Mouse (Mus musculus) heart, embryonic 15.5 days (tissue): ENCODE measurements around the gene Ywhag. TPM values are rescaled to one million over a fixed set of nuclear protein-coding genes. Genes with fewer than 3 reads are reported as not detected.
A peak's percentile ranks its signal among the peaks of the same experiment; 100 is the strongest.

Experiments used
- ATAC-seq: fragments of 200-750 bp; cut with Nextera tagmentation; replicated peaks from 2 replicates; pipeline ENCODE4 v1.8.0; 2017; ENCODE audit warnings: low read depth, moderate TSS enrichment; ENCODE audit not compliant: insufficient number of reproducible peaks, insufficient read depth, low FRiP score
- H3K27ac ChIP-seq: fragments of 300-500 bp; sonication (generic); 2 replicates; pipeline ENCODE4 v1.5.1; 2015; ENCODE audit warnings: mild to moderate bottlenecking, inconsistent platforms
- H3K27me3 ChIP-seq: fragments of 300-500 bp; sonication (generic); 2 replicates; pipeline ENCODE4 v1.6.1; 2015; ENCODE audit warnings: inconsistent platforms
- H3K36me3 ChIP-seq: fragments of 300-500 bp; sonication (generic); 2 replicates; pipeline ENCODE4 v1.6.1; 2015; ENCODE audit warnings: mild to moderate bottlenecking, inconsistent platforms
- H3K4me1 ChIP-seq: fragments of 300-500 bp; sonication (generic); replicated peaks from 2 replicates; pipeline ENCODE4 v1.6.1; 2015; ENCODE audit warnings: inconsistent platforms
- H3K4me2 ChIP-seq: fragments of 300-500 bp; sonication (generic); 2 replicates; pipeline ENCODE4 v1.6.1; 2015; ENCODE audit warnings: inconsistent platforms, mild to moderate bottlenecking, moderate library complexity
- H3K4me3 ChIP-seq: fragments of 300-500 bp; sonication (generic); 2 replicates; pipeline ENCODE4 v1.5.1; 2015; ENCODE audit warnings: mild to moderate bottlenecking, inconsistent platforms
- H3K9ac ChIP-seq: fragments of 300-500 bp; sonication (generic); 2 replicates; pipeline ENCODE4 v1.6.1; 2015; ENCODE audit warnings: mild to moderate bottlenecking, inconsistent platforms
- H3K9me3 ChIP-seq: fragments of 300-500 bp; sonication (generic); replicated peaks from 2 replicates; pipeline ENCODE4 v1.6.1; 2016; ENCODE audit warnings: inconsistent platforms
- WGBS: fragments of 180-500 bp; shearing (Covaris S2); methylation state at CpG from one replicate; pipeline ENCODE4 v1.1.7; 2015; ENCODE audit warnings: mixed read lengths; 5-methylcytosine and 5-hydroxymethylcytosine counted together
- polyA plus RNA-seq: library from polyadenylated mRNA; unstranded; fragments of >200 nt; fragmentation: Nextera tagmentation; extraction: Ambion mirVana; gene quantifications from 2 replicates; pipeline ENCODE4 v1.2.1, GENCODE M21; 2015

Ywhag gene
- polyA plus RNA-seq, 1 experiment from 2014 or later = 150 TPM

DNA sequence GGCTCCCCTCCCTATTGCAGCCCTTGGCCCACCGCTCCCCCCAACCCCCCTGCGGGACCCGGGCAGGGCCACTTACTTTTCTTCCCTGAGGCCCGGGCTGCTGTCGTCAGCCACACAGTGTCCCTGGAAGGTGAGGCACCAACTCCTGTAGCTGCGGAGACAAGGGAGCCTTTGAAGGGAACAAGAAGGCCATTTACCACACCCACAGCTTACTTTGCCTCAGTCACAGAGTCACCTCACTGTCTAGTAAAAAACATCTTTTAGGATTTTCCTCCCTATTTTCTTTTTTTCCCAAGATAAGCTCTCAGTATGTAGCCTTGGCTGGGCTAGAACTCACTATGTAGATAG lies 28.8 kb upstream of the Ywhag start:
- H3K27me3 ChIP-seq = no peaks in the 10 kb centered on the region
- 10% methylated on average over 6 of the region's 6 CpGs for WGBS

DNA sequence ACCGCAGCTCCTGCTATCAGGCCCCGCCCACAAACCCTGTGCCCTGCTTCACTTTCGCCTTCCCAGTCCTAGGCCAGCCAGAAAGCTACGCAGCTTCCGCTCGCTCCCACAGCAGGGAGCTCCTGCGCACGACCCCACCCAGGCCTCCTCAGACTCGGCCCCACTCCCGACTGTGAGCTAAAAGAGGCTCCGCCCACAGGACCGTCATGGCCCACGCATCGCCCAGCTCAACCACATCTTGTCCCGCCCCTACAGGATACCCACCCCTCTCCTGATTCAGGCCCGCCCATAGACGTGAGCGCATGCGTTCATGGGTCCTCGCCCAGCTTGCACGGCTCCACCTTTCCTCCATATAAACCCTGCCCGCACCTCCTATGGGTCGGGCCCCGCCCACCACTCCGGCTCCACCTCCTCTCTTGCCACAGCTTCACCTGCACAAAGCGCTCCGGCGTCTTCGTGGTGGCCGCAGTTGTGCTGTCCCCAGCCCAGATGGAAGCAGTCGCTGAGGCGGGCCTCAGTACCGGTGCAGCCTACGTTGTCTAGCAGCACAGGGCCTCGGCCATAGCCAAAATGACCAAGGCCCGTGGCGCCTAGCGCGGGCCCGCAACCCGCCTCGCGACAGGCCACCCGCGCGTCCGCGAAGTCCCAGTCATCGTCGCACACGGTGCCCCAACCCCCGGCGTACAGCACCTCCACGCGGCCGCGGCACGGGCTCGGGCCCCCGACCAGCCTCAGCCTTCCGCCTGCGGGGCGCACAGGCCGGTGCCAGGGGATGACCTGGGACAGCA lies 28.3 kb upstream of the Ywhag start:
- Histone ChIP-seq H3K27ac (peak overlapping the region; percentile 95), H3K4me2 (peak overlapping the region; percentile 98), H3K9ac (peak overlapping the region; percentile 90), H3K9me3 (no peaks in the 10 kb centered on the region), H3K4me1 (peaks cover 30% of the 10 kb centered on the region), H3K4me3 (peak overlapping the region; percentile 72), H3K27me3 (no peaks in the 10 kb centered on the region), H3K36me3 (no peaks in the 10 kb centered on the region)
- under 1% methylated on average over 63 of the region's 64 CpGs for WGBS
- ATAC-seq = peak; percentile 93

More for the DNA sequence above, 28.8 kb upstream of the Ywhag start:
- Histone ChIP-seq H3K9me3 (no peaks in the 10 kb centered on the region), H3K9ac (peak overlapping the region; percentile 90), H3K36me3 (no peaks in the 10 kb centered on the region), H3K4me3 (peak overlapping the region; percentile 72), H3K27ac (peak overlapping the region; percentile 95), H3K4me2 (peak overlapping the region; percentile 98), H3K4me1 (peaks cover 27% of the 10 kb centered on the region)
- ATAC-seq = no peak

DNA sequence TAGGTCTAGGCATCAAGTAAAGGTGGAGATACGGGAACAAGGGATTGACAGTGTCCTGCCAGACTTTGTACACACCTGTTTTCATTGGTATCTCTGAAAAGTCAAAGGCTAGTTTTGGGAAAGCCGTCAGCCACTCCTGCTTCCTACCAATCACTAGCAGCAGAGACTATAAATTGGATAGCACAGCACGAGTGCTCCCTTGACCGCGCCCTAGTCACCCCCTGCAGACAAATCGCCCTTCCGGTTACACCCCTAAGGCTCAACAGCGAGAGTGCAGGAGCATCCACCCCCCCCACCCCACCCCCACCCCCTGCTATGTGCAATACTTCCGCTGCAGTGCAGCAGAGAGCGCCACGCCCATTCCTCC lies 27.7 kb upstream of the Ywhag start:
- Histone ChIP-seq H3K9me3 (no peaks in the 10 kb centered on the region), H3K27me3 (no peaks in the 10 kb centered on the region), H3K4me2 (peak overlapping the region; percentile 98), H3K4me3 (peak overlapping the region; percentile 72), H3K4me1 (peaks cover 31% of the 10 kb centered on the region), H3K36me3 (no peaks in the 10 kb centered on the region), H3K9ac (peak overlapping the region; percentile 25; the same call in 1 of the 2 replicates), H3K27ac (peak overlapping the region; percentile 95)
- no peak for ATAC-seq
- whole genome bisulfite sequencing = under 1% methylated on average over 11 of the region's 11 CpGs

DNA sequence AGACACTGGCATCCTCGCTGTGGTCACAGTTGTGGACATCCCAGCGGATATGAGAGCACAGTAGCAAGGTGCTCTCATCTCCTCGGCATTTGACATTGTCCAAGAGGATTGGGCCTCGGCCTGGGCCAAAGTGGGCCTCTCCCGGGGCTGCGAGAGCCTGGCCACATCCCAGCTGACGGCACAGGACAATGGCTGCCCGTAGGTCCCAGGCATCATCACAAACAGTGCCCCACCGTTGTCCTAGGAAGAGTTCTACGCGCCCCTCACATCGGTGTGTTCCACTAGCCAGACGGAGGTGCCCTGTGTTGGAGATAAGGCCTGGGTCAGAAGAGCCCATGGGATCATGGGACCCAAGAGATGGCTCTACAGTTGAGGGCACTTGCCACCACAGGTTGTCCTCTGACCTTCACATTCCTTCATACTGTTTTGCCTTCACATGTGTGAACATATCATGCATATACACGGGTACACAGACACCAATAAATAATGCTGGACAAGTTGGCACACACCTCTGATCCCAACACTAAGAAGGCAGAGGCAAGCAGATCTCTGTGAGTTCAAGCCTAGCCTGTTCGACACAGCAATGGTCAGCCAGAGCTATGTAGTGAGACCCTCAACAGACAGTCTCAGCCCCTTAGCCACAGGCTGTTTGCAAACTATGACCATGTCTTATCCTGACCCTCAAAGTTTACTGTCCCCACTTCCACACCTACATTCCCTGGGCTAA lies 26.7 kb upstream of the Ywhag start:
- no peak for ATAC-seq
- 93% methylated on average over 15 of the region's 15 CpGs for WGBS
- no peaks in the 10 kb centered on the region for H3K36me3 ChIP-seq
- H3K4me3 ChIP-seq = no peak overlapping the region
- H3K4me1 ChIP-seq = peaks cover 34% of the 10 kb centered on the region
- H3K27me3 ChIP-seq = no peaks in the 10 kb centered on the region
- peak overlapping the region; percentile 98; the same call in 1 of the 2 replicates for H3K4me2 ChIP-seq
- H3K27ac ChIP-seq = peak overlapping the region; percentile 95
- no peak overlapping the region for H3K9ac ChIP-seq
- H3K9me3 ChIP-seq = no peaks in the 10 kb centered on the region

DNA sequence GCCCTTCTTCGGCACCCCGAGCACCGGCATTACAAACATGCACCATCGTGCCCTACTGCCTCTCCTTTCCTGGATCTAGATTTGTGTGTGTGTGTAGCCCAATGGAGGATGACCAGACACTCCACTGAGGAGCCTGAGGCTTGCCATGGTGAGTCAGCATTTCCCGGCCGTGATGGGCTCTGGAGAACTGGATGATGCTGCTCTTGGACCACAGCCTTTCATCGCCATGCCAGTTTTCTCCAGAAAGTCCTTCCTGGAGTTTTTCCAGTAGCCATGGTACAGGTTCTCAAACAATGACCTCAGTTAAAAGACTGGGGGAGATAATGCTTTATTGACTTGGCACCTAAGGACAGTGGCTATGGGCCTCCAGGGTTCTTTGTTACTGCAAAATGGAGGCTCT lies 25.5 kb upstream of the Ywhag start:
- Histone ChIP-seq H3K4me2 (no peak overlapping the region), H3K36me3 (no peaks in the 10 kb centered on the region), H3K4me1 (peaks cover 23% of the 10 kb centered on the region), H3K9ac (no peak overlapping the region), H3K27ac (no peak overlapping the region), H3K4me3 (no peak overlapping the region), H3K9me3 (no peaks in the 10 kb centered on the region), H3K27me3 (no peaks in the 10 kb centered on the region)
- 86% methylated on average over 7 of the region's 7 CpGs for WGBS
- ATAC-seq = no peak

DNA sequence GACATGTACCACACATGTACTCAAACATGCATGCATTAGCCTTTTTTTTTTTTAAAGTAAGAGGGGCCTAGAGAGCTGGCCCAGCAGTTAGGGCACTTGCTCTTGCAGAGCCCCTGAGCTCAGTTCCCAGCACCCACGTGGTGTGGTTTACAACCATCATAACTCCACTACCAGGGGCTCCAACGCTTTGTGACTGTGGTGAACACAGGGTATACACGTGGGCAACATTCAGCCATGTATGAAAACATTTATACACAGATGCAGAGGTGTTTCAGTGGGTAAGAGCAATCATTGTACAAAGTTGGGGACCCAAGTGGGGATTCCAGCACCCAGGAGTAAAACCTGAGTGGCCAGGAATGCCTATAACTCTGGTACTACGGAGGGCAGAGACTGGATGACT lies 24.0 kb upstream of the Ywhag start:
- Histone ChIP-seq H3K9ac (no peak overlapping the region), H3K27me3 (no peaks in the 10 kb centered on the region), H3K27ac (peak overlapping the region; percentile 86), H3K9me3 (no peaks in the 10 kb centered on the region), H3K4me2 (peak overlapping the region; percentile 58; the same call in 1 of the 2 replicates), H3K36me3 (no peaks in the 10 kb centered on the region), H3K4me3 (no peak overlapping the region), H3K4me1 (peaks cover 21% of the 10 kb centered on the region)
- ATAC-seq = no peak
- WGBS = 91% methylated on average over 4 of the region's 4 CpGs

DNA sequence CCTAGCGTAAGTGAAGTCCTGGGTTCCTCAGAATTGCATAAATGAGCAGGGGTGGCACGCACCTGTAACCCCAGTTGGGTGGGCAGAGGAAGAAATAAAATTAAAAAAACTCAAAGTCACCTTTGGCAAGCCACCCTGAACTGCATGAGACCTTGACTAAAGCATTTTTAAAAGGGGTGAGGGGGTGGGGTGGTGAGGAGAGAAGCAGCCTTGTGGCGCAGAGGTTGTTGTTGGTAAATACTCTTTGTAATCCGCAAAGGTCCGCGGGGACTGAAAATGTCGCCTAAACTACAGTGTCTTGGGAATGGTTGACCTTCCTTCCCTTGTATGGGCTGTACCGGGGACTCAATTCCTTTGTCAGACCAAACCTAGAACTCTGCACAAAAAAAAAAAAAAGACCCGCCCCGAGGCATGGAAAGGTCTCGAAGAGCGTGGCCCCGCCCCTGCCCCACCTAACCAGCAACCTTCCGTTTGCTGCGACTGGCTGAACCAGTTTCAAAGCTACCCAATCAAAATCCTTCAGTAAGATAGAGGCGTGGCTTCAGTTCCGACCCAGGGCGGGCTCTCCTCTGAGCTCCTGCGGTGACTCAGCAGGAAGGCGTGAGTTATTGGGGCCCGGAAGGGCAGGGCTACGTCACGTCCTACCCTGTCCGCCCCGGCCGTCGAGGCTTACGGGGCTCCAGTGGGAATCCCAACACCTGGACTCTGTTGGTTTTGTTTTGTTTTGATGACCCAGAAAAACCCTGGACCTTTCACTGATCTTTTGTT lies 23.0 kb upstream of the Ywhag start:
- Histone ChIP-seq H3K4me2 (peak overlapping the region; percentile 58), H3K36me3 (no peaks in the 10 kb centered on the region), H3K4me1 (peaks cover 16% of the 10 kb centered on the region), H3K9ac (no peak overlapping the region), H3K9me3 (no peaks in the 10 kb centered on the region), H3K27me3 (no peaks in the 10 kb centered on the region), H3K27ac (peak overlapping the region; percentile 86), H3K4me3 (peak overlapping the region; percentile 40)
- 8% methylated on average over 28 of the region's 28 CpGs for WGBS
- ATAC-seq = peak; percentile 87

DNA sequence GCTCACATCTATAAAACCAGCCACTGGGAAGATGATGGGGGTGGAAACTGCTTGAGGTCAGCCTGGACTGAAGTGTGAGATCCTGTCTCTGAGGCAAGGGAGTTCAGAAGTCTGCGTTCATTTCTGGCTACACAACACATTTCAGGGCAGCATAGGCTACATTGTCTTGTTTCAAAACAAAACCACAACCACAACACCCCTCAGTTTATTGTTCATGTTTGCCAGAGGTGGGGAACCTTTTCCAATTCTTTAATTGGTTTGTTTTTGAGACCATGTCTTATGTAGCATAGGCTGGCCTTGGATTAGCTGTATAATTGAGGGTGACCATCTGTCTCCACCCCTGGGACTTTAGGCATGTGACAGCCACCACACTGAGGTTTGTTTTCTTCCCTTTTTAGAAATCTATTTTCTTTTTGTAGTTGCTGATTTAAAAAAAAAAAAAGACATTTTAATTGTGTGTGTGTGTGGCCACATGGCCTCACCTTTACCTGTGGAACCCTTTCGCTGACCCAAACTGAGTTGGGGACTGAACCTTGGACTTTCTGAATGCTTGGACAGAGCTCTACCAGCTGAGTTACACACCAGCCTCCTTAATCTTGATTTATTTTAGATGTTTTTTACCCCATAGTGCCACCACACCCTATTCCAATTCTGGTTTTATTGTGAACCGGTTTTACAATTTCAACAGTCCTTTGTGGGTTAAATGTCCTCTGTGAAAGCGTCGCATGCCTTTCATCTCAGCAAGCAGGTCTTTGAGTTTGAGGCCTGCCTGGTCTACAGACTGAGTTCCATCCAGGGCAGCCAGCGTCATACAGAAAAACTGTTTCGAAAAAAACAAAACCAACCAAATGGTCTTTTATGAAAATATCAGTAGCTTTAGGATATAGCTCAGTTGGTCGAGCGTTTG lies 22.1 kb upstream of the Ywhag start:
- Histone ChIP-seq H3K9me3 (no peaks in the 10 kb centered on the region), H3K27me3 (no peaks in the 10 kb centered on the region), H3K36me3 (no peaks in the 10 kb centered on the region), H3K4me1 (peaks cover 12% of the 10 kb centered on the region), H3K9ac (no peak overlapping the region), H3K4me2 (peak overlapping the region; percentile 58), H3K27ac (peak overlapping the region; percentile 86), H3K4me3 (peak overlapping the region; percentile 40)
- ATAC-seq = no peak
- 85% methylated on average over 9 of the region's 9 CpGs for WGBS

DNA sequence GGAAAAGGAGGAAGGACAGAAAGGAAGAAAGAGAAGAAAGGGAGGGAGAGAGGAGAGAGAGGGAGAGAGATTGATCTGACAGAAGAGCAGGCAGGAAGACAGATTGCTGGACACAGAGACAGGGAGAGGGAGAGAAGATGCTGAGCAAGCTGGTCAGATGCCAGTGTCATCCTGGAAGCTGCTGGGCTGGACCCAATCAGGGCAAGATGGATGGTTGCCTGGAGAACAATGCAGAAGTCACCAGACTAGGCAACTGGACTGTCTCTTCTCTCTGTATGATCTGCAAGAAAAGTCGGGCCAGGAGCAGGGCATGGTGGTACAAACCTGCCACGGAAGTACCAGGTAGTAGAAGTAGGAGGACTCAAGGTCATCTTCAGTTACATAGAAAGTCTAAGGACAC lies 18.4 kb upstream of the Ywhag start:
- H3K4me3 ChIP-seq = no peak overlapping the region
- H3K9ac ChIP-seq = no peak overlapping the region
- WGBS = 85% methylated on average over 2 of the region's 2 CpGs
- no peaks in the 10 kb centered on the region for H3K36me3 ChIP-seq
- H3K4me1 ChIP-seq = peaks cover 4% of the 10 kb centered on the region
- H3K9me3 ChIP-seq = no peaks in the 10 kb centered on the region
- H3K27ac ChIP-seq = no peak overlapping the region
- no peak for ATAC-seq
- no peak overlapping the region for H3K4me2 ChIP-seq
- H3K27me3 ChIP-seq = no peaks in the 10 kb centered on the region

DNA sequence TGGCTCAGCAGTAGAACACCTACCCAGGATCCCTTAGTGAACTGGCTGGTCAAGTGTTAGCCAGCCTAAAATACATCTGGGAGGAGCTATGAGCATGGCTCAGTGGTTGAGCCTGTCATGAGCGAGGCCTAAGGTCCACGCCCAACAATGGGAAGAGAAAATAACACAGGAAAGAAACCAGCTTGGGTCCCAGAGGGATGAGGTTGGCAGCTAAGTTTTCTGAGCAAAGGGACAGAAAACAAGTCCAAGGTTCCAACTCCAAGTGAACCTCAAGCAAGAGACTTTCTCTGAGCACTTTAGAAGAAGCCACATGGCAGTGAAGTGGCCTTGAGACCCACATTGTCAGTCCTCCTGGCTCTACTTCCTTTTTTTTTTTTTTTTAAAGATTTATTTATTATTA lies 17.2 kb upstream of the Ywhag start:
- Histone ChIP-seq H3K4me3 (no peak overlapping the region), H3K36me3 (no peaks in the 10 kb centered on the region), H3K27ac (no peak overlapping the region), H3K4me2 (no peak overlapping the region), H3K9ac (no peak overlapping the region), H3K27me3 (no peaks in the 10 kb centered on the region), H3K4me1 (no peaks in the 10 kb centered on the region; the same call in 1 of the 2 replicates), H3K9me3 (no peaks in the 10 kb centered on the region)
- WGBS = 80% methylated on average over 2 of the region's 2 CpGs
- ATAC-seq = no peak
